Mouse (Mus musculus) brain, adult 10 weeks (tissue): Measurements from ENCODE around the gene Olfml2a. TPM values are rescaled to one million over a fixed set of nuclear protein-coding genes. Genes with fewer than 3 reads are reported as not detected.

ENCODE experiments used
- polyA plus RNA-seq: library from polyadenylated mRNA; stranded (reverse); fragments of 350-450 nt; fragmentation: Illumina TruSeq; extraction: RNeasy Lipid Tissue Mini Kit (QIAGEN cat#74804); gene quantifications from one replicate; pipeline ENCODE4 v1.2.3, GENCODE M21; 2015; ENCODE audit warnings: low read depth, low replicate concordance

The Olfml2a gene
- polyA plus RNA-seq = 2.3 TPM

DNA sequence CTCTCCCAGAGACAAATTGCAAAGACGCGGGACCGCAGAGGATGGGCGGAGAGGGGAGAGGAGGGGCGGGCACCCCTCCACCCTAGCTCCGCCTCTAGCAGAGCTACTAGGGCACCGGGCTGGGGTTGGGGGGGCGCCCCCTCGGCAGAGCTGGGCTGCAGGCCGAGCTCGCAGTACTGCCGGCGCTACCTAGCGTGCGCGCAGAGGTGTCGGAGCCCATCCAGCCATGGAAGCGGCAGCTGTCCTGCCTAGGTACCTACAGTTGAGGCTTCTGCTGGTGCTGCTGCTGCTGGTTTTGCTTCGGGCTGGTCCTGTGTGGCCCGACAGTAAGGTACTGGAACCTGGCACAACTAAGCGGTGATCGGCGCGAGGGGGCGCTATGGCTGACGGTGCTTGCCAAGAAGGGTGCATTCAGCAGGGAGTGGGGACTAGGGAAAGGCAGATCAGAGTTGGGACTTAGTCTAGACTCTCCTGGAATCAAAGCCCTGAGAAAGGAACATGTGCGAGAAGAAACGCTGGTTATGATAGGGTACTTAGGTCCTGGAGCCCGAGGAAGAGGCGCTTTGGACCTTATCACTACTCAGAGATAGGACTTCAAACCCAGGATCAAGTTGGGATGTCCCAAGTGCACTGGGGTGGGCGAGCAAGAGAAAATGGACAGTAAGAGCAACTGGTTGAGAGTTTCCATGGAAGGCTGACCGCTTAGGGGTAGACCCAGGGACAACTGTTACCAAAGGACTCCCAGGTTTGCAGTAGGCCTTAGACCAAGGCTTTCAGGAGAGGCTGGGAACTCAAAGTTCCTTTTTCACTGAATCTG, at the start of gene Olfml2a:
Gene Olfml2a, plus strand, starts transcription at position 128 of the 817 bp plus-strand sequence.

DNA sequence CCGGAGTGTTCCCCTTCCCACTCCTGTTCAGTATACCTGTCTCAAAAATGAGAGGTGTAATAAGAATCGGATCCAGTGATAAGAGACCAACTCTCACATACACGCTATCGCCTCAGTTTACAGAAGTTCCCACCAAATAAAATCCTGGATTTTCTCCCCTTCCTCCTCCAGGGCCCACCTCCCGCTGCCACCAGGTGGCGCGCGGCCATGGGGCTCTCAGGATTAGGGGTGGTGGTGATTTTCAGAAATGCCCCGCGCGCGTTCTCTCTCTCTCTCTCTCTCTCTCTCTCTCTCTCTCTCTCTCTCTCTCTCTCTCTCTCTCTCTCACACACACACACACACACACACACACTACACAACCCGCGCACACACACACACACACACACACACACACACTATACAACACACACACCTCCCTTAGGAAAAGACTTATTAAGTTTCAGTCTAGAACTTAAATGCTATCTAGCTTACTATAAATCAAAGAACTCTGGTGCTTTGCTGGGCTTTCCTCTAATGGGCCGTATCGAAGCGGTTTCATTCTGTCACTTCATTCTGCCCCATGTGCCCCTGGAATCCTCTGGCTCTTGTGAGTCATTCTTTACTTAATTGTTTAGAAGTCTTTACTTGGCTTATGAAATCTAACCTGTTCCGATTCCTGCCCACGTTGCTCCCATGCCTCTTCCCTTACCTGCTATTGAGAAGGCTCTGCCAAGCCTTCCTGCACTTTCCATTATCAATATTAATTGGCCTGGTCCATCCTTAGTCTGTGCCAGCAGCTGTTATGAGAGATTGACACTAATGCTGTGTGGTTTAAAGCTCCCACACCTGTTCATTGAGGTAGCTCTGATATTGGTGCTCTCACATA, 4.4 kb upstream of the Olfml2a start, which contains the start of gene Nr6a1:
Gene Nr6a1, minus strand, starts transcription at position 574 of the 865 bp plus-strand sequence.

GRCm38 (mm10) chr2:38997386-38998374, 65.9 kb downstream of the Olfml2a start, which contains the start of gene Wdr38:
Gene Wdr38 (plus strand): TSS chr2:38997476.

GRCm38 (mm10) chr2:39004880-39005435, 73.2 kb downstream of the Olfml2a start, which contains the start of gene Arpc5l:
Gene Arpc5l (plus strand): TSS chr2:39005348.

DNA sequence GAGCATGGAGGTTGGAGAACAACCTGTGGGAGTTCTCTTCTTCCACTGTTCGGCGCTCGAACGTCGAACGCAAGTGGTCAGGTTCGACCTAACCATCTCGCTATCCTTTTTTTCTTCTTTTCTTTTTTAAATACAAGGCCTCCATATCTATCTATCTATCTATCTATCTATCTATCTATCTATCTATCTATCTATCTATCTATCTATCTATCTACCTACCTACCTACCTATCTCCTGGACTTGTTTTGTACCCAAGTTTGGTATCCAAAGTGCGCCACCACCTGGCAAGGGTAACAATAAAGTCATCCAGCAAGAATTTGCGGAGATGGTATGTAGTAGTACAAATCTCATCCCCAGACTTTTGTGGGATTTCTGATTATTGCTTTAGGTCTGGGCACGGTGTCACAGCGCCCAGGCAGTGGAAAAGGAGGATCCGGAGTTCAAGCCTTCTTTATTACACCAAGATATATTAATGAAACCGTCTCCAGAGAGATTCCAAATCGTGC, 73.8 kb downstream of the Olfml2a start, which contains the start of gene Rpl35:
Gene Rpl35, minus strand, starts transcription at position 51 of the 506 bp plus-strand sequence.

Other genes starting within 250 kb of the Olfml2a start
- not detected for gene Nr5a1, start 217.4 kb upstream of the Olfml2a start, polyA plus RNA-seq
- 4.9 TPM for gene Nr6a1, start 4.3 kb upstream of the Olfml2a start, polyA plus RNA-seq
- gene Wdr38, start 65.5 kb downstream of the Olfml2a start, polyA plus RNA-seq = 0.74 TPM
- 168 TPM for gene Arpc5l, start 73.4 kb downstream of the Olfml2a start, polyA plus RNA-seq
- 412 TPM for gene Rpl35, start 73.6 kb downstream of the Olfml2a start, polyA plus RNA-seq
- 30.6 TPM for gene Golga1, start 133.6 kb downstream of the Olfml2a start, polyA plus RNA-seq